Mouse (Mus musculus) hindbrain, embryonic 16.5 days (tissue): Measurements from ENCODE around the gene Glrx3. TPM values are rescaled to one million over a fixed set of nuclear protein-coding genes. Genes with fewer than 3 reads are reported as not detected.

ENCODE experiments used
- ATAC-seq: fragments of 200-750 bp; cut with Nextera tagmentation; 2 replicates; pipeline ENCODE4 v1.8.0; 2017; ENCODE audit warnings: moderate TSS enrichment, moderate library complexity
- H3K27ac ChIP-seq: fragments of 300-500 bp; sonication (generic); 2 replicates; pipeline ENCODE4 v1.5.1; 2014; ENCODE audit warnings: low read depth, mild to moderate bottlenecking, control low read depth, low read length, moderate library complexity
- H3K27me3 ChIP-seq: fragments of 300-500 bp; sonication (generic); replicated peaks from 2 replicates; pipeline ENCODE4 v1.6.1; 2014; ENCODE audit warnings: low read length; ENCODE audit not compliant: control insufficient read depth, insufficient read depth
- H3K36me3 ChIP-seq: fragments of 300-500 bp; sonication (generic); 2 replicates; pipeline ENCODE4 v1.6.1; 2014; ENCODE audit warnings: mild to moderate bottlenecking, low read length, moderate library complexity, mixed read lengths; ENCODE audit not compliant: control insufficient read depth, insufficient read depth
- H3K4me1 ChIP-seq: fragments of 300-500 bp; sonication (generic); 2 replicates; pipeline ENCODE4 v1.6.1; 2014; ENCODE audit warnings: low read depth, low read length; ENCODE audit not compliant: control insufficient read depth, insufficient read depth
- H3K4me2 ChIP-seq: fragments of 300-500 bp; sonication (generic); 2 replicates; pipeline ENCODE4 v1.6.1; 2014; ENCODE audit warnings: mild to moderate bottlenecking, low read length, control low read depth, moderate library complexity
- H3K4me3 ChIP-seq: fragments of 300-500 bp; sonication (generic); 2 replicates; pipeline ENCODE4 v1.5.1; 2014; ENCODE audit warnings: mild to moderate bottlenecking, low read length, control low read depth, moderate library complexity
- H3K9ac ChIP-seq: fragments of 300-500 bp; sonication (generic); 2 replicates; pipeline ENCODE4 v1.6.1; 2014; ENCODE audit warnings: low read depth, mild to moderate bottlenecking, control low read depth, low read length, moderate library complexity
- H3K9me3 ChIP-seq: fragments of 300-500 bp; sonication (generic); 2 replicates; pipeline ENCODE4 v1.6.1; 2014; ENCODE audit warnings: mild to moderate bottlenecking, low read length, moderate library complexity; ENCODE audit not compliant: control insufficient read depth
- WGBS: fragments of 180-500 bp; shearing (Covaris S2); extraction: QIAGEN DNeasy Blood & Tissue Kit; methylation state at CpG from one replicate; pipeline ENCODE4 v1.1.7; 2014; 5-methylcytosine and 5-hydroxymethylcytosine counted together
- polyA plus RNA-seq: library from polyadenylated mRNA; unstranded; fragments of >200 nt; fragmentation: Nextera tagmentation; extraction: Ambion mirVana; gene quantifications from 2 replicates; pipeline ENCODE4 v1.2.1, GENCODE M21; 2015

Gene Glrx3
- polyA plus RNA-seq, 1 experiment from 2014 or later, result 273 TPM

DNA sequence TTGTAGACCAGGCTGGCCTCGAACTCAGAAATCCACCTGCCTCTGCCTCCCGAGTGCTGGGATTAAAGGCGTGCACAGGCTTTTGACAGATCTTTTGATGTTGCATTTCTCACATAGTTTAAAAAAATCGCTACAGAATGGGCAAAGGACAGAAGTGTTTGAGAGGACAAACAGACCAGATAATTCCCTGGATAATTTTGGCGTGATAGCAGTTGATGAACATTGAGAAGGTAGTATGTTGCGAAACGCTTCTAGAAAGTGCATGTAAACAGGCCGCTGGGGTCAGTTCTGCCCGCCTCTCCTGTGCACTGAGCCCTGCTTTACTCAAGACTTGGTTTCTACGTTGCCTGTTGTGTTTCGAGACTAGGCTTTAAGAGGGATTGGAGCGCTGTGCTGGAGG, 7.9 kb downstream of the Glrx3 start:
- H3K4me1 ChIP-seq, result no peaks in the 10 kb centered on the region
- 95% methylated on average over 12 of the region's 12 CpGs for WGBS

DNA sequence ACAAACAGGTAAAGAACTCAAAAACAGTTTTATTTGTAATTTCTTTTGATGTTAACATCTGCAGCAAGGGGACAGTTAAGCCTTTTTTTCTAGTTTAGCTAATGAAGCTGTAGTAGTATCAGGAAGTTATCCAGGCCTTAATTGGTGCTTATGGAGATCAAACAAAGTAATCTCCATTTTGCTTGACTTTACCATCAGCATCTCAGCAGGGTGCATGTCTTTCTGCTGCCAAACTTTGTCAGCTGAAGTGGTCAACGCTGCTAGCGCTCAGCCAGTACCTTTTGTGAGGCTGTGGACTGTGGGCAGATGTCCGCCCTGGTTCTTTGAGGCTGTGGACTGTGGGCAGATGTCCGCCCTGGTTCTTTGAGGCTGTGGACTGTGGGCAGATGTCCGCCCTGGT, 24.0 kb downstream of the Glrx3 start:
- Histone ChIP-seq H3K36me3 (peaks cover 10% of the 10 kb centered on the region), H3K4me2 (no peak overlapping the region), H3K9ac (no peak overlapping the region), H3K27me3 (no peaks in the 10 kb centered on the region), H3K27ac (no peak overlapping the region), H3K4me3 (no peak overlapping the region), H3K4me1 (peaks cover 3% of the 10 kb centered on the region; the same call in 1 of the 2 replicates), H3K9me3 (no peaks in the 10 kb centered on the region)
- 55% methylated on average over 5 of the region's 5 CpGs for WGBS
- no peak for ATAC-seq

More for the DNA sequence above, 7.9 kb downstream of the Glrx3 start:
- H3K27ac ChIP-seq, result no peak overlapping the region
- H3K36me3 ChIP-seq, result peaks cover 10% of the 10 kb centered on the region
- H3K4me3 ChIP-seq, result no peak overlapping the region
- H3K4me2 ChIP-seq, result no peak overlapping the region
- no peaks in the 10 kb centered on the region for H3K9me3 ChIP-seq
- no peak overlapping the region for H3K9ac ChIP-seq
- no peak for ATAC-seq
- no peaks in the 10 kb centered on the region for H3K27me3 ChIP-seq

- ATAC-seq, result 0 out of 2 replicates have a peak, but pooled peaks have one; percentile 69
- H3K4me3 ChIP-seq, result no peak overlapping the region
- H3K9me3 ChIP-seq, result no peaks in the 10 kb centered on the region
- peaks cover 5% of the 10 kb centered on the region for H3K36me3 ChIP-seq
- no peak overlapping the region for H3K27ac ChIP-seq
- H3K4me2 ChIP-seq, result no peak overlapping the region
- no peaks in the 10 kb centered on the region for H3K27me3 ChIP-seq
- no peaks in the 10 kb centered on the region for H3K4me1 ChIP-seq
- 65% methylated on average over 4 of the region's 4 CpGs for WGBS
- H3K9ac ChIP-seq, result no peak overlapping the region
Observed at GRCm38 (mm10) chr7:137468174-137468573, 30.8 kb downstream of the Glrx3 start.

DNA sequence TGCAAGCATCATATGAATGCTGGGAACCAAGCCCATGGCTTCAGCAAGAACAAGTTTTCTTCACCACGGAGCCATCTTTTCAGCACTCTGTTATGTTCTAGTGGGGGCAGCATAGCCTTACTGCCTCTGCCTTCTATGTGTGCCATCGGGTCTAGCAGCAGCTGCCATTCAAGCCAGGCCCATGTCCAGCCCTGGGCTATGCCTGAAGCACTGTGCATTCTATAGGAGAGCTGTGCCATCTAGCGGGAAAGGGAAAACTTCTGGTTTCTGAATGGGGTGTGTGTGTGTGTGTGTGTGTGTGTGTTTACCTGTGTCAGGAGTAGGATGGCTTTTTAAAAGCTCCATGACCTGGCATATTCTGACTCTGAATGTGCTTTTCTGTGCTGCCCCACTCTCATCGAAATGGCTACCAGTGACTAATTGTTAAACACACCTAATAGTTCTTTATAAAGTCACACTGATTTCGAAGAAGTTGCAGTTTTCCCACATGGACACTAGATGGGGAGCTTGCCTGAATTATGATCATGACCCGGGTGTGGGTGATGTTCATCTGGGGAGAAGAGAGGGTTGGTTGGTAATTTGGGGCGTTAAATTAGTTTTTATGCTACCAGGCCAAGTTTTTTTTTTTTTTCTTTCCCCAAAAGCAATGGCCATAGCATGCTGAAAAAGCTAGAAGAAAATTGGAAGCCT, 34.2 kb downstream of the Glrx3 start:
- peaks cover 4% of the 10 kb centered on the region; the same call in 1 of the 2 replicates for H3K36me3 ChIP-seq
- H3K4me3 ChIP-seq, result no peak overlapping the region
- no peak overlapping the region for H3K27ac ChIP-seq
- no peak overlapping the region for H3K9ac ChIP-seq
- no peak overlapping the region for H3K4me2 ChIP-seq
- 56% methylated on average over 7 of the region's 7 CpGs for WGBS
- no peaks in the 10 kb centered on the region for H3K4me1 ChIP-seq
- H3K27me3 ChIP-seq, result no peaks in the 10 kb centered on the region
- peak; percentile 74 for ATAC-seq
- H3K9me3 ChIP-seq, result no peaks in the 10 kb centered on the region

DNA sequence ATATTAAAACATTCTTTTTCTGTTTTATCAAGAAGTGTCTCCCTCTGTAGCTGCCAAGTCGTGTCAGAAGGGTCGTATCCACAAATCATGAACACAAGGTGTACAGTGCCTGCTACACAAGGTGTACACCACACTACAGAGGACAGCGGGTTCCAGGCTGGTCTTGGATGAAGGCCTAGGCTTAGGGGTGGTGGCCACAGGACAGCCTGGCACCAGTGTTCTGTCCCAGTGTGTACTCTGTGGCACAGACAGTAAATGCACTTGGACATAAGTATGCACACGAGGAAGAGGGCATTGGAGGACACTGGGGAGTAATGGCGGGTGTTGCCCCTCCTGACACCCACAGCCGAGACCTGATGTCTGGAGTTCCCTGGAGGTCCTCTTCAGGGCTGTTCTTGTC, 34.7 kb downstream of the Glrx3 start:
- Histone ChIP-seq H3K4me3 (no peak overlapping the region), H3K27ac (no peak overlapping the region), H3K36me3 (peaks cover 3% of the 10 kb centered on the region; the same call in 1 of the 2 replicates), H3K4me2 (no peak overlapping the region), H3K9me3 (no peaks in the 10 kb centered on the region), H3K9ac (no peak overlapping the region), H3K4me1 (no peaks in the 10 kb centered on the region), H3K27me3 (no peaks in the 10 kb centered on the region)
- no peak; the same call in 1 of the 2 replicates for ATAC-seq
- WGBS, result 84% methylated on average over 6 of the region's 6 CpGs

GRCm38 (mm10) chr7:137477950-137478620, 40.7 kb downstream of the Glrx3 start:
- peak overlapping the region; percentile 51 for H3K9ac ChIP-seq
- no peaks in the 10 kb centered on the region for H3K9me3 ChIP-seq
- peak overlapping the region; percentile 30 for H3K4me3 ChIP-seq
- ATAC-seq, result peak; percentile 94
- WGBS, result 14% methylated on average over 30 of the region's 30 CpGs
- H3K4me1 ChIP-seq, result no peaks in the 10 kb centered on the region
- H3K27ac ChIP-seq, result no peak overlapping the region
- H3K27me3 ChIP-seq, result no peaks in the 10 kb centered on the region
- H3K36me3 ChIP-seq, result no peaks in the 10 kb centered on the region
- H3K4me2 ChIP-seq, result peak overlapping the region; percentile 62

DNA sequence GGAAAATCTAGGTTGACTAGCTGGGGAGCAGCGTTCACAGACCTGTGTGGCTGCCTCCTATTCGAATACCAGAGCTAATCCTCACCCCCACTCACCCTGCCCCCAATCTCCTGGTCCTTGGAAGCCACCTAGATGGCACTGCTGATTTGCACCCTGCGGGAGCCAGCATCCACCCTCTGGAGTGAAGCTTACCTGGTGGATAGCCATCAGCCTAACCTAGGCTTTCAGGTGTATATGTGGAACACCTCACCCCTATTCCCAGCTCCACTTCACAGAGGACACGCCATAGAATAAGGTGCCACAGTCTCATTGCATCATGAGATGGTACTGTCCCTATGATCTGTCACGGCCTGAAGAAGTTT, 41.2 kb downstream of the Glrx3 start:
- H3K4me2 ChIP-seq, result peak overlapping the region; percentile 62
- 34% methylated on average over 5 of the region's 5 CpGs for WGBS
- no peaks in the 10 kb centered on the region for H3K4me1 ChIP-seq
- no peak overlapping the region for H3K27ac ChIP-seq
- peak; percentile 71 for ATAC-seq
- H3K4me3 ChIP-seq, result peak overlapping the region; percentile 30
- H3K9ac ChIP-seq, result peak overlapping the region; percentile 51
- no peaks in the 10 kb centered on the region for H3K36me3 ChIP-seq
- no peaks in the 10 kb centered on the region for H3K9me3 ChIP-seq
- no peaks in the 10 kb centered on the region for H3K27me3 ChIP-seq

- WGBS, result 72% methylated on average over 6 of the region's 6 CpGs
- no peak for ATAC-seq
- no peak overlapping the region for H3K4me3 ChIP-seq
Observed at GRCm38 (mm10) chr7:137480839-137481238, 43.4 kb downstream of the Glrx3 start.

GRCm38 (mm10) chr7:137483987-137484386, 46.6 kb downstream of the Glrx3 start:
- no peaks in the 10 kb centered on the region for H3K9me3 ChIP-seq
- 84% methylated on average over 11 of the region's 11 CpGs for WGBS
- no peaks in the 10 kb centered on the region for H3K36me3 ChIP-seq
- H3K4me1 ChIP-seq, result no peaks in the 10 kb centered on the region
- H3K9ac ChIP-seq, result no peak overlapping the region
- no peak overlapping the region for H3K4me3 ChIP-seq
- no peak for ATAC-seq
- no peak overlapping the region for H3K27ac ChIP-seq
- H3K27me3 ChIP-seq, result no peaks in the 10 kb centered on the region
- H3K4me2 ChIP-seq, result no peak overlapping the region

More at GRCm38 (mm10) chr7:137480839-137481238, 43.4 kb downstream of the Glrx3 start:
- Histone ChIP-seq H3K4me2 (no peak overlapping the region), H3K9me3 (no peaks in the 10 kb centered on the region), H3K4me1 (no peaks in the 10 kb centered on the region), H3K27ac (no peak overlapping the region), H3K27me3 (no peaks in the 10 kb centered on the region), H3K9ac (no peak overlapping the region), H3K36me3 (no peaks in the 10 kb centered on the region)
